Mouse (Mus musculus) spleen, postnatal 4 days (tissue): ENCODE results near the gene Timmdc1.

Experiments used
- DNase-seq, 2 experiments: peaks; one replicate each; pipeline ENCODE4 v3.0.0; 2022; ENCODE audit warnings: low spot score in 2 of 2

The Timmdc1 gene

DNA sequence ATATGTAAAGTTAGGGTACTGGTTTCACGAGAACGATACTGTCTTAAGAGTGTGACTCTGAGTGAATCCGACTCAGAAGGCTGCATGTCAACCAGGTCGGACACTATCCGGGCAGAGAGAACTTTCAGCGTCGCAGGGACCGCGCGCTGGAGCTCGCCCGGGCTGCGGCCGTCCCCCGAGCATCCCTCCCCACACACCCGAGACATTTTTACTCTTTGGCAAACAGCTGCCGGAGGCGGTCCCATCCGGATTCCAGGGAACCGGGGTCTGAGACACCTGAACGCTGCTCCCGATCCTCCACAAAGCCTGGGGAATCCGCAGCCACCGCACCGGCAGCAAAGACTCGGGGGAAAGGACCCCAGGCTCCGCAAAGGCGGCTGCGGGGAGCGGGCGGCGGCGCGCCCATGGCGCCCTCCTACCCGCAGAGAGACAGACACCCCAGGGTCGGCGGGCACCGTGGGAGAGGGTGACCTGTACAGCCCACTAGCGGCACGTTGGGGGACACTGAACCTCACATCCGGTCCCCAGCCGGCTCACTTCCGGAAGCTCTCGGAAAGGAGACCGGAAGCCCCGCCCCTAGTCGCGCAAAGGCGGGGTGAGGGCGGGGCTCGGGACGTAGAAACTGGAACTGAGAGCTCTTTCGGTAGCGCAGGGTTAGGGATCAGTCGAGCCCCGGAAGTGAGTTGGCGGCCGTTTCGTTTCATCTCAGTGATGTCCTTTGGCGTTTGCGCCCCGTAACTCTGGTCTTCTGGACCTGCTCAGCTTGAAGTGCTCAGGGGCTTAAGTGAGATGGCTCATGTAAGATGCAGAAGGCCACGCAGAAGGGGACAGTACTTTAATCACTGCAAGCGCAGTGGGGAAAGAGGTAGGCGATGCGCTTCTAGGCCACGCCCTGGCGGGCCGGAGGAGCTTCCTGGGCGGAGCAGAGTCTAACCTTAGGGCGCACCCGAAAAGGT lies at the start of gene Timmdc1:
TSS of gene Timmdc1 (minus strand) at position 535 of the 956 bp plus-strand sequence.
- DNase-seq: peak; percentile 95 to 97

DNA sequence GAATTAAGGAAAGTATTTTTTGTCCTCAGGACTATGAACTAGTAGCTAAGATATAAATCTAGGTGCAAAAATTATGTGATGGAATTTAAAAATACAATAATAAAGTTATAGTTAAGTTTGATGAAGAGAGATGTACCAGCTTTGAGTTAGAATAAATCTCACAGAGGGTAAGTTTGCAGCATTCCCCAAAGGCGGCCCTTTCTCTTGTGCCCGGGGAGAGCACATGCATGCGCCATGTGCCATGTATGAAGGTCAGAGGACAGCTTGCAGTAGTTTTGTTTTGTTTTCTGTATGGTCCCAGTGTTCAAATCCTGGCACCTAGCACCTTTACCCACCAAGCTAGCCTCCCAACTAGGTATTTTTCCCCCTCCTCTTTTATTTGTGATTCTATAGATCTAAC lies 49.0 kb upstream of the Timmdc1 start:
- no peak for DNase-seq

DNA sequence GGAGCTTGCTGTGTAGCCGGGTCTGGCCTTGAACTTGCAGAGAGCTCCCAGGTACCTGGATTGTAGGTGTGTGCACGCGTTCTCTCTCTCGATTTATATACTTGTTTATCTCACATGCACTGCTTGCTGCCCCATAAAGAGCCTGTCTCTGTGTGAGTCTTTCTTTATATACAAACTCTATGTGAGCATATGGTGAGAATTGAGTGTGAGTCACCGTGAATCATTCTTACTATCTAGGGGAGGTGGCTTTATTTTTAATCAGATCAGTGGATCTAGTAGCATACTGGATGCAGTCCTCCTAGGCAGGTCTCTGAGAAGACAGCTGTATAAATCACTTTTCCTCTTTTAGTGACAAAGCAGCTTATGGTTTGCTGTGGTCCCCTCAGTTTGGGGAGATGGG lies 45.7 kb upstream of the Timmdc1 start:
- no peak for DNase-seq

DNA sequence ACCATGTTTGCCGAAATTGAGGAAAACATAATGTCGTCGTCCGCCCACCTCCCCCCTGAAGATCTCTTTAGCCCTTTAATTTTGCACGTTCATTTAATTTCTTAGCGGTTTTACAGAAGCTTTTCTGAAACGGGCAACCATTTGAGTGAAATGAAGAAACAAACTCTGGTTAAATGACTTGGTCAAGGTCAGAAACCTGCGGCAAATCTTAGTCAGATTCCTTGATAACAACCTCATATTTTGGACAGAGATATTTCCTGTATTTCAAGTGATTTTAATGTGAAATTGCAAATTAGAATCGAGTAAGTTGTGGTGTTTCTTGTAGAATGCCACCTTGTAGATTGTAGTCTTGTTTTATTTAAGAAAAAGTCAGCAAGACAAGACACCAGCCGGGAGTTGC lies 41.1 kb upstream of the Timmdc1 start:
- no peak for DNase-seq

DNA sequence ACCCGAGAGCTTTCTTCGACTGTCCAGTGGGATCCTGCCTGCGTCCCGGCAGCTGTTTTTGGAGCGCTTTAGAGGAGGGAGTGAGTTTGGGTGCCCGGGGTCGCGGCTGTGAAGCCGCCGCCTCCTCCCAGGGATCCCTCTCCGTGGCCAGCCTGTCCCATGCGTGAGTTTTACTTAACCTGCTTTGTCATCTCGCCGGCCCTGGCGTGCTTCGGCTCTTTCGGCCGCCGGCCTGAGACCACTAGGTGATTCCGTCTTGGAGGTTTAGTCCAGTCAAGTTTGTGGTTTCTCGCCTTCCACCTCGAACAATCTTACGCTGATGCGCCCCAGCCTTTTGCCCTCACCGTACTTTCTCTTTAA lies 40.5 kb upstream of the Timmdc1 start:
- no peak for DNase-seq

DNA sequence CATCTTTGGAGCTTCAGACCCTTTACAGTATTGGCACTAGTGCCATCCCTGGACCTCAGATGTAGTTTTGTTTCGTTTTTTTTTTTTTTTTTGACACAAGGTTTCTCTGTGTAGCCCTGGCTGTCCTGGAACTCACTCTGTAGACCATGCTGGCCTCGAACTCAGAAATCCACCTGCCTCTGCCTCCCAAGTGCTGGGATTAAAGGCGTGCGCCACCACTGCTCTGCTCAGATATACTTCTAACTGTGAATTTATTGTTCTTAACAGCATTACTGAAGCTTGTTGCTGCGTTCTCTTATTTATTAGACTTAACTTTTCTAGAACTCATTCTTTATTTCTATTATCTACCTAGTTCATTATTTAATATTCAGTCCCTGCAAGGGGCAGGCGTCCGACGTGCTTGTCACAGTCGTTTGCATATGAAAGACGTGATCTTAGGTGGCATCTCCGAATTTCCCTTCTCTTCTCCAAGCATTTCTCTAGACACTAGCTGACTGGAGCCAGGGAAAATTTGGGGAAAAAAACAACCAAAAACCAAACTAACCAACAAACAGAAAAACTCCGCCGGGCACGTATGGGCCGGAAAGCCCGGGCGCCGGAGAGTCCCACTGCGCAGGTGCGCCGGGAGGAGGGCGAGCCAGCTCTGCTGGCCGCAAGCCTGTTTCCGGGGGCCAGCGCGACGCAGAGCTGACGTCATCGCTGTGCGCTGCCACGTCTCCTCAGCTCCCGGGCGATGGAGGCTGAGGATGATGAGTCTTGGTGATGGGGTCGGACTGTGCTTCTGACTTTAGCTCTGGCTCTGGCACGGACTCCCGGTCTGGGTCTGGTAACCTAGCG lies 39.9 kb upstream of the Timmdc1 start:
- DNase-seq: peak; percentile 92 to 96

DNA sequence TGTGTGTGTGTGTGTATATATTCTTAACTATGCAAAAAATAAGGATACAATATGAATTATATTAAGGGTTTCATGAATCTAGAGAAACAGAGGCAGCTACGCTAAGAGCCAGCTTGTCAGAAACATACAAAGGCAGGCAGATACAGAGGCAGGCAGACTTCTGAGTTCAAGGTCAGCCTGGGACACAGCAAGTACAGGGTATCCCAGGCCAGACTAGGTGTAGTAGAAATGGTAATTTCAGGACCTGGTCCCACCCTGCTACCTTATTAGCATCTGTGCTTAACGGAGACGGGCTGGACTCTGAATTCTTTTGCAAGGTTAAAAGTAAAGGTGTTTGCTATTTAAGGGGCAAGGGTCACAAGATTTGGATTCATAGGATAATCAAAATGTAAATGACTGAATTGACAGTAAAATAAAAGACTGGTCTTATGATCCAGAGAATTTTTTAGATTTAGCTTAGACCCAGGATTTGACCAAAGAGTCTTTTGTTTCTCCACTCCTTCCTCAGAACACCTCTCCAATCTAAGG lies 35.8 kb upstream of the Timmdc1 start, which contains the start of gene Tmem39a:
TSS of gene Tmem39a (plus strand) at position 478 of the 528 bp plus-strand sequence.
- no peak for DNase-seq

DNA sequence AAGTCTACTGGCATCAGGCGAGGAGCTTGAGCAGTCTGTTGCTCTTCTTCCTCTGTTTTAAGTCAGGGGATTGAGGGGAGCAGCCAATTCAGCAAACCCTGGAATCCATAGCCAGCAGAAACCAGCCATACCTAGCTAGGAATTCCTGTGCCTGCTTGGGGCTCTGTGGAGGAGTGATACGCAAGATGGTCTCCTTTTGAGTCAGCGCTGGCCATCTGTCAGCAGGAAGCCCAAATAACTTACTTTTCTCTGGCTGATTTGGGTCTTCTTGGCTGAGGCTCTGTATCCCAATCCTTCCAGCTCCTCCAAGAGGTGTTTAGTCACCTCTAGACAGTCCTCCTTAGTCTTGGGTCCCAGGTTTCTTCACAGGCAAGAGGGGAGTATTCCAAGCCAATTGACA lies 33.5 kb upstream of the Timmdc1 start:
- no peak for DNase-seq

DNA sequence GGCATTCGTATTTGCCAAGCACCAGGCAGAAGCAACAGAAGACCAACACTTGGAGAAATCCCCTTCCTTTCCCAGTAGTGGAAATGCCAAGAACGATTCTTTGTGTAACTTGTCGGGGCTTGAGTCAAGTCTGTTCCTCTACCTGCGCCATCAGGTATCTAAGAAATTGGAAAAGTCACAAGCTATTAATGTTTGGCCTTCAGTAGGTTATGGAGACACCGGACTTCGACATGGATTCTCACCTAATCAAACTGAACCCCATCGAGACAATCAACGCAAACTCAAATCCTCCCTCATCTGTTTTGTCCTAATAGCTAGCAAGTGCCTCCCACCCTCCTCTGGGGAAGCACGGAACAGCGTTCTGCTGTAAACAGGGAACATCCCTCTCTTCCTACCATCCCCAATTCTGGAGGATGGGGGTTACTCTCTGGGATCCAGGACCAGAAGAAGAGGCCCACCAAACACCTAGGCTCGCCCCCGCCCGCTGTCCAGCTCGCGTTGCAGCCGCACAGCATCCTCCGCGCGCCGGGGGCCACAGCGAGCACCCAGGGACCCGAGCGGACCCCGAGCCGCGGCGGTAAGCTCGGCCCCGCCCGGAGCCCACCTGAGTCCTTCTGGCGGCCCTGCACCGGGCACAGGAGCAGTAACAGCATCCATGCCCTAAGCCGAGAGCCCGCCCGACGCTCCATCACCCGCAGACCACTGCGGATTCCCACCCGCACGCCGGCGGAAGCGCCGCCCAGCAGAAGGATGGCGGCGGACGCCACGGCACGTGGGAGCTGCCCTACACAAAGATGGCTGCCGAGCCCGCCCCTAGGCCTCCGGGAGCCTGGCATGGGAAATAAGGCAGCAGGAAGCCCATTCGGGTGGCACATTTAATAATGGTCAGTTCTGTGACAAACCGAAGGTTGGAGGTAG lies 27.3 kb upstream of the Timmdc1 start, which contains the start of gene Poglut1:
TSS of gene Poglut1 (minus strand) at position 780 of the 918 bp plus-strand sequence.
- peak; percentile 64 to 86 for DNase-seq

DNA sequence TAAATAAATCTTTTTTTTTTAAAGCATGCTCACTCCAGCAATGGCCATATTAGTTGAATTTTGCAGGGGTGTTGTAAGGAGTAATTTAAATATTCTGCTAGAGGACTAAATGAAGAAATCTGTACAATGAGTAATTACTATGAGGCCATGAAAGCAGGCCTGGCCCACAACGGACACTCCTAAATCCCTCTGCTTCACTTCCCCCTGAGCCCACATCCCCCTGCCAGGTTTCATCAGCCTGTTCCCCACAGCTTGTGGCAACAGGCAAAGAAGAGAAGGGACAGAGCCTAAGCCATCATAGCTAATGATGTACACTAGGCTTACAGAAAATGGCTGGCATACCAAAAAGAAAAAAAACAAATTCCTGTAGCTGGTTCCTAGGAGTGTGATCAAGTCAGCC lies 25.5 kb upstream of the Timmdc1 start:
- no peak for DNase-seq

DNA sequence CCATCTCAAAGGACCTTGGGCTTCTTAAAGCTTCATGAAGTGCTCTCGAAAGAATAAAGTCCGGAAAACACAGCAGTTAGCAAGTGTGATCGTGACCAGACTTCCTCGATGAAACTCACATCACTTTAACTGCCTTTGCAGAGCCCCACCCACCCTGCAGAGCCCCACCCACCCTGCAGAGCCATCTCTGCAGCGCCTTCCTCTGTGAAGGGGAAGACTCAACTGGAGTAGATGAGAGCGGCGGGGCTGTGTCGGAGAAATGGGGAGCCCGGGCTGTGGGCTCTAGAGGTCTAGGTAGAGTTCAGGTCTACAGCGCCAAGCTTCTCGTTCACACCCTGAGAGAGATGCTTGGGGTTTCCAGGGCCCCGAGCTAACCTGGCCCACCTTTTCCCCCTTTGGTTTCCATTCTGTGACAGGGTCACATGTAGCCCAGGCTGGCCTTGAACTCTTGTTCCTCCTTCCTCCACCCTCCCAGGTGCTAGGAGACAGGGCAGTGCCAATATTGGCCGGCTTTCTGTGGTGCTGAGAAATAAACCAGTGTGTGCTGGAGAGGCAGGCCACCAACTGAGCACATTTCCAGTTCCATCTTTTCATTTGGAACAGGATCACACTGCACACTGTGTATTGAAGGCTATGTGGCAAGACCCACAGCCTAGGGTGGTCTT lies 16.4 kb upstream of the Timmdc1 start:
- no peak for DNase-seq

DNA sequence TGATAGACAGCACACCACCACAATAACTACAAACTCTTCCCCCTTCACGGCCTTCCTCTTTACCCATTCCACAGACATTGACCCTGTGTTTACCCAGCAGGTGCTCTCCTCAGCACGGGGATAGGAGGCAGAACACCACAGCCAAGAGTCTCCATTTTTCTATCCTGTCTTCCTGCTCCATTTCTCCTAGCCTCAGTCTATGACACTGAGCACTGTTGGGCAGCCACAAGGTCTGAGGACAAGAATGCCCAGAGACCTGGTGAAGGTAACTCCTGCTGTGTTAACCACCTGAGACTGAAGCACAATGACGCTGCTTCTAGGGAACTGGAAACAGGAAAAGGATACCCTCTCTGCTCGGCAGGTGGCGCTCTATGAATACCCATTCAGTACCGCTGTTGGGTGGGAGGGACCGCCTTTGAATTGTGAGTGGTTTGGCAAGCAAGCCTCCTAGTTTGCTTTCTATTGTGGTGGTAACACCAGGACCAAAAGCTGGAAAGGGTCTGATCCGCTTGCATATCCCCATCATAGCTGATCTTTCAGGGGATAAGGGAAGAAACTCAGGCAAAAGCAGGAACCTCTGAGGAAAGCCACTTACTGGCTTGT lies 14.2 kb upstream of the Timmdc1 start:
- DNase-seq: peak; percentile 70 to 86

DNA sequence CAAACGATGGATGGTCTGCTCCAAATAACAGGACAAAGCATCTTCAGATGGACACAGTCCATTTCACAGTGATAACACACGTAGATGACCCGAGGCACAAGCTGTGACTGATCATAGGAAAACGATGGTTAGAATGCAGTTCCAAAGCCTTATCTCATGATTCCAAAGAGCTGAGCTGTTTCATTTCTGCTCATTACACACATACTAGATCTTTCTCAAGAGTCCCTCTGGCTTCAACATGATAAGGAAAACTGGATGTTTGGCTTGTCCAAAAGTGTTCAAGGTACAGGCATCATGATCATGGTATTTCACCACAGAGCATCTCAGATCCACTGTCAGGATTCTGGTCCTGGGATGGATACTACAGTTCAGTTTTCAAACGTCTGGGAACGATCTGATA lies 3.8 kb upstream of the Timmdc1 start:
- no peak for DNase-seq

DNA sequence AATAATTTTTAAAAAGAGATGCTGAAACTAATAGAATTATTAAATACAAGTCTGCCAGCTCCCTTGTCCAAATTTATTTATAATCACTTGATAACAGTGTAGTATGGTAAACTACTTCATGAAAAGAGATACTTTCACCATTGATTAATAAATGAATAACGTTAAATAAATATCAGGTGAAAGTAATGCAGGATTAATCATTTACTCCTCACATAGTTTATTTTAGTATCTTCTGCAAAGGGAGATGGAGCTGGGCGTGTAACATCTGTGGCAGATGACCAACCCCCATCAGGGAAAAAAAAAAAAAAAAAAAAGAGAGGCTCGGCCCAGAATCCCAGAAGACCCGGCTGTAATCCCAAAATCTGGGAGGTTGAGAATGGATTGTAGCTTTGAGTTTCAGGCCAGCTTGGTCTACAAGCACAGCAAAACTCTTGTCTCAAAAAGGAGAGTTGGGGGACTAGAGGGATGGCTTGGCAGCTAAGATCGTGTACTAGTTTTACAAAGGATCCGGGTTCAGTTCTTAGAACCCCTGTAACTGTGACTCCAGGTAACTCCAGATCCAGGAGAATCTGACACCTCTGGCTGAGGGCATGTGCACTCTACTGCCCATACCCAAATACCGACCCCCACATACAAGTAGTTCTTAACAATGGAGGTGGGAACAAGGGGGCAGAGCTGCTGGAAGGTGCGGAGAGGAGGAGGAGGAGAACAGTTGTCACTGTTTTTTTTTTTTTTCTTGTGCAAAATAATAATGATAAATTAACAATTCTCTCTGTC lies 1.1 kb downstream of the Timmdc1 start:
- DNase-seq: no peak

DNA sequence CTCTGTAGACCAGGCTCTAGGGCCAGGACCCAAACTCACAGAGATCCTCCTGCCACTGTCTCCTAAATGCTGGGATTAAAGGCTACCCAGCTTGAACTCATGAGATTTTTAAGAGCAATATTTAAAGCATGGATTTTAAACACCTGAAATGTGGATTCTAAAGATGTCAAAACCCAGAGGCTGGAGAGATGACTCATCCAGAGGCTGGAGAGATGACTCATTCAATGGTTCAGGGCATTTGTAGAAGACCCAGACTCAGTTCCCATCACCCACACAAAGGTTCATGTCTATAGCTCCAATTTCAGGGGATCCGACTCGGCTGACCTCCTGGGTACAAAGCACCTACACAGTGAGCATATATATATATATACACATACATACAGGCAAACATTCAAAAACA lies 3.3 kb downstream of the Timmdc1 start:
- DNase-seq: no peak

DNA sequence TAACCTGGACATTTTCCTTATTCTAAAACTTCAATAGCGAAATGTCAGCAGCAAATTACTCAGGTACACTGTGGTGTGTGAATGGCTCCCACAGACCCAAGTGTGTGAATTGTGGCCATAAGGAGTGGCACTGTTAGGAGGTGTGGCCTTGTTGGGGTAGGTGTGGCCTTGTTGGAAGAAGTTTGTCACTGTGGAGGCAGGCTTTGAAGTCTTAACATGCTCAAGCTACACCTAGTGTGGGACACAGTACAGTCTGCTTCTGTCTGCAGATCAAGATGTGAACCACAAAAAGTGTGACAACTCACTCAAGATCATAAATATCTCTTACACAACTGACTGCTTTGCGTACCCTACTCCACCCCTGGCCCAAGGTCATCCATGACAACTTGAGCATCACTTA lies 11.6 kb downstream of the Timmdc1 start:
- DNase-seq: no peak

DNA sequence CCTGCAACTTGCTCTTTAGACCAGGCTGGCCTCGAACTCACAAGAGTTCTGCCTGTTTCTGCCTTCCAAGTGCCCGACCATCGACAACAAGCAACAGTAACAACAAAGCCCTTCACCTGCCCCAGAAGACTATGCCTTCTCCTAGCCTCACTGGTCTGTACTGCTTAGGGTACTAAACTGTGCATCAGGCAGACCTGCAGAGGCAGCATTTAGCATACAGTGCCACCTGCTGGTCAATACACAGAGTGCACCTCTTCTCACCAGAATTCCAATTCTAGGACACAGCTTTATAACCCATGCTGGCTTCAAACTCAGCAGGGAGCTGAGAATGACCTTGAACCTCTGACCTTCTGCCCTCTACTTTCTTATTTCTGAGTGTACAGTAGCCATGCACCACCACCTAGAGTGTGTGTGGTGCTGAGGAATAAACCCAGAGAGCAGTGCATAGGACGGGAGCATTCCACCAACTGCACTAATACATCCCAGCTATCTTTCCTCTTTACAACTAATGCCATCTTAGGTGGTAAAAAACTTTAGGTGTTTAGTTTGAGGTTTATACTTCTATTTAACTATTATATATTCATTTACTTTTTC lies 16.3 kb downstream of the Timmdc1 start:
- DNase-seq: peak; percentile 60 to 77

DNA sequence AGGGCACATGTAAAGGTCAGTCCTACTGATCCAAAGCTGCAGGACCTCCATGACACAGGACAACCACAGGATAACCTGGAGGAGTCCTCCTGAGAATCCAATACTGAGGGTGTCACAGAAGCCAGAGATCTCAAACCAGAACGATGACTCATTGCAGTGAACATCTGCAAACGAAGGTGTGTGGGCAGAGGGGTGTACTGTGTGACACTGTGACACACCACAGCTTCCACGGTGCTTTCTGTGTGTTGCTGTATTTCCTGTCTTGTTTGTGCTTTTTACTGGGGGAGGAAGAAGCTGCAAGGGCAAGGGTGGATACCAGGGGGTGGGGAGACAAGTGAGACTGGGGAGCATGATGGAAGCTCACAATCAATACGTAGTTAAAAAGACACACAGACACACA lies 18.9 kb downstream of the Timmdc1 start:
- no peak for DNase-seq

DNA sequence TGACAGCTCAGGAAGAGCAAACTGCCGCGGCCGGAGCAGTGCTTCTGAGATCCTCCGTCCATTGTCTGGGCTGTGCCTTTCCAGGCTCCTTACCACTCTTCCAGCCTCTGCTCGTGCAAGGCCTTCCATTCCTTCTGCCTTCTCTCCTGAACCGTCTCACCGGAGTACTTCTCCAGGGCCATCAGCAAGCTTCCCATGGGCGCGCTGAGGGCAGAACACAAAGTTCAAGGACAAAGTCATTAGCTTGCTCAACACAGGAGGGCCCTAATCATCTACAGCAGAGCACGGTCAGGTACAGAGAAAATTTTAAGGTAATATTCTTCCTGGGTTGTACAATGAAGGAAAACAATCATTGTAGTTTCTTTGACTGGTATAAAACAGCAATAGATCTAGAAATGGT lies 20.0 kb downstream of the Timmdc1 start:
- DNase-seq: no peak
